Mouse (Mus musculus): ENCODE data around the gene Gbp10. TPM values are rescaled to one million over a fixed set of nuclear protein-coding genes. Genes with fewer than 3 reads are reported as not detected.
"Not testable (repeated sequence)": the region's sequence is repeated elsewhere in the genome, so short reads cannot be mapped to it uniquely, and the experiment has no call there.

Gbp10 gene
- total RNA-seq (2014; fragmentation: Nextera tagmentation) (not detected in 2 replicates), total RNA-seq (2017) (0.76 TPM in 1 of 2 replicates, not detected in the other), polyA plus RNA-seq (2012) (not detected in 2 replicates)

DNA sequence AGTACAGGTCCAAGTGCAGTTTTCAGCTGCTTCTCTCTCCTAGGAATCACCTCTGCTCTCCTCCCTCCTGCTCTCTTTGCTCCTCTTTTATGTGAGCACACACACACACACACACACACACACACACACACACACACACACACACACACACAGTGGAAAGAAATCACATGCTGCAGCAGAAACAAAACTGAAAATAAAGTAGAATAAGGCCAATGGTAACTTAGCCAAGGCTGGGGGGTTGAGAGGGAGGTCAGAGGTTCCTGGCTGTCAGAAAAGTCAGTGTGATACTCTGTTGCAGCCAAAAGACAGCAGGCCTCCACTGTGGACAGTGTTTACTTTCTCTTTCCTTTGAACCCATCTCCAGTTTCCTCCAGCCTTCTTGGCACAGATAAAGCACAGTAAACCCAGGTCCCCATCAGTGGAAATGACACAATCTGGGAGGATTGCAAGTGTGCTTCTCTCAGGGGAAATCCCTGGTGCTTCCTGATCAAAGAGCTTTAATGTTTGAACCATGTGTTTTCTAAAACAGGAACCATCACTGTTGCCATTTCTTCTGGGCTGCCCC lies at the start of gene Gbp10:
Gene Gbp10 (minus strand): TSS at position 51 of the 565 bp plus-strand sequence.
- not testable (repeated sequence) for ATAC-seq (ENCODE audit: extremely low read depth, insufficient number of reproducible peaks, low FRiP score, poor library complexity, severe bottlenecking); DNase-seq (ENCODE audit: low spot score); H3K9me3 ChIP-seq (replicated peaks); H3K36me3 ChIP-seq (replicated peaks); H3K4me1 ChIP-seq (ENCODE audit: insufficient read depth, low read depth, low read length); H3K4me3 ChIP-seq (ENCODE audit: low read depth, low read length); H3K27me3 ChIP-seq (ENCODE audit: insufficient read depth, low read length)

DNA sequence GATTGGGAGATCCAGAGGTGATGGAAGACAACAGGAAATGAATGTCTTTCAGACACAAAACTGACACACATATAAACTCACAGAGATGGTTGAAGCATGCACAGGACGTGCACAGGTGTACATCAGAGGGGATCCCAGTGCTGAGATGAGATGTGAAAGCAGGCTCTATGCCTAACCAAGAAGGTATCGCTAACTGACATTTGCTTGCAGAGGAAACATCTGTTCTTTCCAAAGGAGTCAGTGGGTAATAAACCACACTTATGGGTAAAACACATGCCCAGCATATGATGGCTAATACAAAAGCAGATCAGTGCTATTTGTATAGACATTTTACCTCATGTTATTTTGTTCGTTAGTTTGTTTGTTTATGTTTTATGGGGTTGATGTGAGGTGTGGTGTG lies 21.3 kb upstream of the Gbp10 start:
- H3K9me3 ChIP-seq (replicated peaks), result peaks cover 19% of the 10 kb centered on the region
- H3K4me1 ChIP-seq (ENCODE audit: insufficient read depth, low read depth, low read length); ATAC-seq (ENCODE audit: extremely low read depth, insufficient number of reproducible peaks, low FRiP score, poor library complexity, severe bottlenecking); H3K27me3 ChIP-seq (ENCODE audit: insufficient read depth, low read length); H3K4me3 ChIP-seq (ENCODE audit: low read depth, low read length); H3K36me3 ChIP-seq (replicated peaks); DNase-seq (ENCODE audit: low spot score): not testable (repeated sequence)

DNA sequence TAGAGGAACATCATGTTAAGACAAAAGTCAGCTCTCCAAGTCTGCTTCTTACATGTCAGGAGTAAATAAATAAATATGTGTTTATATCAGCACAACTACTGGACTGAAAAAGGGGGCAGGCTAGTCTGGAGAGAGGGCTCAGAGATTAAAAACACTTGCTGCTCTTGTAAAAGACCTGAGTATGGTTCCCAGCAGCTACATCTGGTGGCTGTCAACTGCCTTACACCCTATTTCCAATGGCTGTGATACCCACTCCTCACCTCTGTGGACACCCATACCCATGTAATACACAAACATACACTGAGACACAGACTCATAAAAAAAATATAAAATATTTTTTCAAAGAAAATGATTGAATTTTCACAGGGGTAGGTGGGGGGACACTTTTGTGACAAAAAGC lies 13.2 kb upstream of the Gbp10 start:
- TF ChIP-seq POLR2AphosphoS5 (IDR thresholded peaks at IDR 0.05; ENCODE audit: insufficient replicate concordance, low read depth, low read length) (no peak), GATA1 (IDR thresholded peaks at IDR 0.05; ENCODE audit: borderline replicate concordance, low read length) (no peak), CTCF (IDR thresholded peaks at IDR 0.05; ENCODE audit: low read depth, low read length) (no peak), TAL1 (conservative IDR thresholded peaks at IDR 0.05; ENCODE audit: low read depth, low read length) (no peak), GATA2 (IDR thresholded peaks at IDR 0.05; ENCODE audit: borderline replicate concordance, low read depth, low read length) (no peak)
- DNase-seq (ENCODE audit: low spot score), result no peak
- Histone ChIP-seq H3K4me1 (ENCODE audit: insufficient read depth, low read depth, low read length) (no peaks in the 10 kb centered on the region), H3K27me3 (ENCODE audit: insufficient read depth, low read length) (no peaks in the 10 kb centered on the region), H3K36me3 (replicated peaks) (no peaks in the 10 kb centered on the region), H3K9me3 (replicated peaks) (no peaks in the 10 kb centered on the region; the same call in 1 of the 2 replicates), H3K4me3 (ENCODE audit: low read depth, low read length) (no peak overlapping the region)
- no peak for ATAC-seq (ENCODE audit: extremely low read depth, insufficient number of reproducible peaks, low FRiP score, poor library complexity, severe bottlenecking)

DNA sequence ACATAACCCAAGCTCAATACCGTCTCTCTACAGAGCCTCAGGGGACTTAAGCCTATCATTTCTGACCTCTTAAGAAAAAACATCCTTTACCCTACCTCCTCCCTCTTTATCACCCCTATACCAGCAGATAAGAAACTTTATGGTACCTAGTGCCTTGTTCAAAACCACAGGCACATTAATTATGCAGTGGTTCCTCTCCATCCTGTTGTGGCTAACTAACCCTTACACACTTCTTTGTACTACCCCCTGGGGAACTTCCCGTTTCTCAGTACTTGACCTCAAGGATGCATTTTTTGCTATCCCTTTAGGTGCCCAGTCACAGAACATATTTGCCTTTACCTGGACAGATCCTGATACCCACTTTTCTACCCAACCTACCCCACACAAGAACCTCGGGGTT lies 5.4 kb upstream of the Gbp10 start:
- H3K27me3 ChIP-seq (ENCODE audit: insufficient read depth, low read length); ATAC-seq (ENCODE audit: extremely low read depth, insufficient number of reproducible peaks, low FRiP score, poor library complexity, severe bottlenecking); H3K36me3 ChIP-seq (replicated peaks); H3K9me3 ChIP-seq (replicated peaks); H3K4me3 ChIP-seq (ENCODE audit: low read depth, low read length); H3K4me1 ChIP-seq (ENCODE audit: insufficient read depth, low read depth, low read length); DNase-seq (ENCODE audit: low spot score): not testable (repeated sequence)

DNA sequence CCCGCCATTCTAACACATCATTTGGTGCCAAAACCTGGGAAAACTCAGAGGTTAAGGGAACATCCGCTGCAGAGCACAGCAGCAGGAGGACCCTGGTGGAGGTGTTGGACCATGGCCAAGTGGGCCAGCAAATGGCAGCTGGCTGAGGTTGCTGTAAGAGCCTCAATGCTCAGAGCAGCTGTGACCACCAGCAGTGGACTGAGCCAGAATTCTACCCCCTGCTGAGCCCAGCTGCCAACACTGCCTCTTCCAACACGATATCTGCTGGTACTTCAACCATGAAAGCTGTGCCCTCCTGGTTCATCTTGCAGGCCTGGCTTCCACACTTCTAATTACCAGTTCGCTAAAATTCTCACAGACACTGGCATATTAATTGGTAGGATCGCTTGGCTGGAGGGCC lies 1.6 kb upstream of the Gbp10 start:
- H3K9me3 ChIP-seq (replicated peaks); H3K4me3 ChIP-seq (ENCODE audit: low read depth, low read length); H3K36me3 ChIP-seq (replicated peaks); H3K27me3 ChIP-seq (ENCODE audit: insufficient read depth, low read length); DNase-seq (ENCODE audit: low spot score); H3K4me1 ChIP-seq (ENCODE audit: insufficient read depth, low read depth, low read length); ATAC-seq (ENCODE audit: extremely low read depth, insufficient number of reproducible peaks, low FRiP score, poor library complexity, severe bottlenecking): not testable (repeated sequence)

DNA sequence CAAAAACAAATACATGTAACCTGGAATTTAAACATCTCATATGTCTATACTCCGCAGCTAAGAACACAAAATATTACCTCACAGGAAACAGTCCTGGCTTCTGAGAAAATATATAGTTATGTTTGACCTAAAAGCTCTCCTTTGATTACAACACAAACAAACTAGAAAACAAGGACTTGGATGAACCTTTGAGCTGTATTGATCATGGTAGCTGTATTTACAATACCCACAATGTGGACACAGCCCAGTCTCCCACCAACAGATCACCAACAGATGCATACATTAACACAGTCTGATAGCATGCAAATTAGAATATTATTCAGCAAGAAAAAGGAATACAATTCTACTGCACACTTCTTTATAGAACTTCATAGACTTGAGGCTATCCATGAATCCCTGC lies 931 bp downstream of the Gbp10 start:
- not testable (repeated sequence) for H3K4me3 ChIP-seq (ENCODE audit: low read depth, low read length); ATAC-seq (ENCODE audit: extremely low read depth, insufficient number of reproducible peaks, low FRiP score, poor library complexity, severe bottlenecking); H3K36me3 ChIP-seq (replicated peaks); DNase-seq (ENCODE audit: low spot score); H3K9me3 ChIP-seq (replicated peaks); H3K27me3 ChIP-seq (ENCODE audit: insufficient read depth, low read length); H3K4me1 ChIP-seq (ENCODE audit: insufficient read depth, low read depth, low read length)

DNA sequence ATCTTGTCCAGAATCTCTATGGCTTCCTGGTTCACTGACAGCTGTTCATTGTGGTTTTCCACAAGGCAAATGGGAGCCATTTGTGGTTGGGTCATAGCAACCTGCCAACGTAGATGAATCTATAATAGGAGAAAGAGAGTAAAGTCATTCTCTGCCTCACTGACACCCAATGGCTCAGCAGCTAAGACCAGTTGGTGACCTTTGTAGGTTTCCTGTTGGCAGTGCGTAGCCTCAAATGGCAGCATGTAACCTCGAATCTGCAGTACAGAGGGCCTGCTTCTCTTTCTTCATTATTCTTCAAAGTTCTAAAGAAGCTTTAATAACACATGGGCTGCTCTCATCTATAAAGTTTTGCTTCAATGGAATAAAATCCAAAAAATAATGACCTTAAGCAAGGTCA lies 3.3 kb downstream of the Gbp10 start:
- H3K9me3 ChIP-seq (replicated peaks); ATAC-seq (ENCODE audit: extremely low read depth, insufficient number of reproducible peaks, low FRiP score, poor library complexity, severe bottlenecking); H3K27me3 ChIP-seq (ENCODE audit: insufficient read depth, low read length); H3K4me3 ChIP-seq (ENCODE audit: low read depth, low read length); H3K36me3 ChIP-seq (replicated peaks); DNase-seq (ENCODE audit: low spot score); H3K4me1 ChIP-seq (ENCODE audit: insufficient read depth, low read depth, low read length): not testable (repeated sequence)

DNA sequence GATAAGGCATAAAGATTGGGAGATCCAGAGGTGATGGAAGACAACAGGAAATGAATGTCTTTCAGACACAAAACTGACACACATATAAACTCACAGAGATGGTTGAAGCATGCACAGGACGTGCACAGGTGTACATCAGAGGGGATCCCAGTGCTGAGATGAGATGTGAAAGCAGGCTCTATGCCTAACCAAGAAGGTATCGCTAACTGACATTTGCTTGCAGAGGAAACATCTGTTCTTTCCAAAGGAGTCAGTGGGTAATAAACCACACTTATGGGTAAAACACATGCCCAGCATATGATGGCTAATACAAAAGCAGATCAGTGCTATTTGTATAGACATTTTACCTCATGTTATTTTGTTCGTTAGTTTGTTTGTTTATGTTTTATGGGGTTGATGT lies 30.4 kb downstream of the Gbp10 start:
- not testable (repeated sequence) for H3K4me1 ChIP-seq (ENCODE audit: insufficient read depth, low read depth, low read length); H3K4me3 ChIP-seq (ENCODE audit: low read depth, low read length); H3K9me3 ChIP-seq (replicated peaks); DNase-seq (ENCODE audit: low spot score); H3K27me3 ChIP-seq (ENCODE audit: insufficient read depth, low read length); H3K36me3 ChIP-seq (replicated peaks); ATAC-seq (ENCODE audit: extremely low read depth, insufficient number of reproducible peaks, low FRiP score, poor library complexity, severe bottlenecking)

DNA sequence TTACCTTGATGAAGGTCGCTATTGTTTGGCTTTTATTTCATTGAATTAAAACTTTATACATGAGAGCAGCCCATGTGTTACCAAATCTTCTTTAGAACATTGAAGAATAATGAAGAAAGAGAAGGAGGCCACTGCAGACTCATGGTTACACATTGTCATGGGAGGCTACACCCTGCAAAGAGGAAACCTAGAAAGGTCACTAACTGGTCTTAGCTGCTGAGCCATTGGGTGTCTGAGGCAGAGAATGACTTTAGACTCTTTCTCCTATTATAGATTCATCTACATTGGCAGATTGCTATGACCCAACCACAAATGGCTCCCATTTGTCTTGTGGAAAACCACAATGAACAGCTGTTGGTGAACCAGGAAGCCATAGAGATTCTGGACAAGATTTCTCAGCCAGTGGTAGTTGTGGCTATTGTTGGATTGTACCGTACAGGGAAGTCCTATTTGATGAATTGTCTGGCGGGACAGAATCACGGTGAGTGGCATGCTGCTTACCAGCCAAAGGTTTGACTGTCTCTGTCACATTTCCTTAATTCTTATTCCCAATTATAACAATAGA lies 38.5 kb downstream of the Gbp10 start:
- H3K36me3 ChIP-seq (replicated peaks); H3K4me3 ChIP-seq (ENCODE audit: low read depth, low read length); H3K9me3 ChIP-seq (replicated peaks); H3K4me1 ChIP-seq (ENCODE audit: insufficient read depth, low read depth, low read length); H3K27me3 ChIP-seq (ENCODE audit: insufficient read depth, low read length); ATAC-seq (ENCODE audit: extremely low read depth, insufficient number of reproducible peaks, low FRiP score, poor library complexity, severe bottlenecking); DNase-seq (ENCODE audit: low spot score): not testable (repeated sequence)

DNA sequence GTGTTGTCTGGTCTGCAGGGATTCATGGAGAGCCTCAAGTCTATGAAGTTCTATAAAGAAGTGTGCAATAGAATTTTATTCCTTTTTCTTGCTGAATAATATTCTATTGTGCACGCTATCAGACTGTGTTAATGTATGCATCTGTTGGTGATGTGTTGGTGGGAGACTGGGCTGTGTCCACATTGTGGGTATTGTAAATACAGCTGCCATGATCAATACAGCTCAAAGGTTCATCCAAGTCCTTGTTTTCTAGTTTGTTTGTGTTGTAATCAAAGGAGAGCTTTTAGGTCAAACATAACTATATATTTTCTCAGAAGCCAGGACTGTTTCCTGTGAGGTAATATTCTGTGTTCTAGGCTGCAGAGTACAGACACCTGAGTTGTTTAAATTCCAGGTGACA lies 40.2 kb downstream of the Gbp10 start:
- ATAC-seq (ENCODE audit: extremely low read depth, insufficient number of reproducible peaks, low FRiP score, poor library complexity, severe bottlenecking); H3K4me3 ChIP-seq (ENCODE audit: low read depth, low read length); DNase-seq (ENCODE audit: low spot score); H3K9me3 ChIP-seq (replicated peaks); H3K36me3 ChIP-seq (replicated peaks); H3K4me1 ChIP-seq (ENCODE audit: insufficient read depth, low read depth, low read length); H3K27me3 ChIP-seq (ENCODE audit: insufficient read depth, low read length): not testable (repeated sequence)

DNA sequence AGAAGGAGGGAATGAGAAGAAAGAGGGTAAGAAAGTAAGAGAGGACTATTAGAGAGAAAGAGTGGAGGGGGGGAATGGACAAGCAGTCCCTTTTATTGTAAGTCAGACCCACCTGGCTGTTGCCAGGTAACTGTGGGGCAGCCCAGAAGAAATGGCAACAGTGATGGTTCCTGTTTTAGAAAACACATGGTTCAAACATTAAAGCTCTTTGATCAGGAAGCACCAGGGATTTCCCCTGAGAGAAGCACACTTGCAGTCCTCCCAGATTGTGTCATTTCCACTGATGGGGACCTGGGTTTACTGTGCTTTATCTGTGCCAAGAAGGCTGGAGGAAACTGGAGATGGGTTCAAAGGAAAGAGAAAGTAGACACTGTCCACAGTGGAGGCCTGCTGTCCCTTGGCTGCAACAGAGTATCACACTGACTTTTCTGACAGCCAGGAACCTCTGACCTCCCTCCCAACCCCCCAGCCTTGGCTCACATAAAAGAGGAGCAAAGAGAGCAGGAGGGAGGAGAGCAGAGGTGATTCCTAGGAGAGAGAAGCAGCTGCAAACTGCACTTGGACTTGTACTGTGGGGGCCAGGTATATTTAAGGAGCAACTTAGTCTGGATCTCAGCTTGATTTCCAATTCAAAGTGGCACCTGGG lies 41.3 kb downstream of the Gbp10 start:
- H3K36me3 ChIP-seq (replicated peaks); H3K4me3 ChIP-seq (ENCODE audit: low read depth, low read length); H3K9me3 ChIP-seq (replicated peaks); H3K4me1 ChIP-seq (ENCODE audit: insufficient read depth, low read depth, low read length); H3K27me3 ChIP-seq (ENCODE audit: insufficient read depth, low read length); ATAC-seq (ENCODE audit: extremely low read depth, insufficient number of reproducible peaks, low FRiP score, poor library complexity, severe bottlenecking); DNase-seq (ENCODE audit: low spot score): not testable (repeated sequence)

Measured in G1E (cell line).